Mouse (Mus musculus) stomach, postnatal 0 days (tissue): ENCODE results near the gene Ap3s2. TPM values are rescaled to one million over a fixed set of nuclear protein-coding genes. Genes with fewer than 3 reads are reported as not detected.
A peak's percentile ranks its signal among the peaks of the same experiment; 100 is the strongest.

ENCODE experiments used
- ATAC-seq: fragments of 200-750 bp; cut with Nextera tagmentation; 2 replicates; pipeline ENCODE4 v1.8.0; 2017; ENCODE audit not compliant: low FRiP score, low TSS enrichment
- DNase-seq: peaks from one replicate; pipeline ENCODE4 v3.0.0-alpha.2; 2016; ENCODE audit warnings: low spot score
- H3K27ac ChIP-seq: fragments of 300-500 bp; sonication (generic); replicated peaks from 2 replicates; pipeline ENCODE4 v1.5.1; 2014; ENCODE audit warnings: mild to moderate bottlenecking, control low read depth
- H3K27me3 ChIP-seq: fragments of 300-500 bp; sonication (generic); 2 replicates; pipeline ENCODE4 v1.6.1; 2014; ENCODE audit warnings: low read length; ENCODE audit not compliant: control insufficient read depth, insufficient read depth
- H3K36me3 ChIP-seq: fragments of 300-500 bp; sonication (generic); 2 replicates; pipeline ENCODE4 v1.6.1; 2014; ENCODE audit warnings: low read length, mixed read lengths; ENCODE audit not compliant: control insufficient read depth, insufficient read depth
- H3K4me1 ChIP-seq: fragments of 300-500 bp; sonication (generic); replicated peaks from 2 replicates; pipeline ENCODE4 v1.6.1; 2014; ENCODE audit warnings: antibody characterized with exemption; ENCODE audit not compliant: control insufficient read depth, insufficient read depth
- H3K4me2 ChIP-seq: fragments of 300-500 bp; sonication (generic); replicated peaks from 2 replicates; pipeline ENCODE4 v1.6.1; 2014; ENCODE audit warnings: low read depth, mild to moderate bottlenecking, control low read depth, moderate library complexity
- H3K4me3 ChIP-seq: fragments of 300-500 bp; sonication (generic); 2 replicates; pipeline ENCODE4 v1.5.1; 2014; ENCODE audit warnings: low read depth, low read length, control low read depth
- H3K9ac ChIP-seq: fragments of 300-500 bp; sonication (generic); 2 replicates; pipeline ENCODE4 v1.6.1; 2014; ENCODE audit warnings: mild to moderate bottlenecking, low read length, control low read depth, mixed read lengths
- H3K9me3 ChIP-seq: fragments of 300-500 bp; sonication (generic); 2 replicates; pipeline ENCODE4 v1.6.1; 2016; ENCODE audit warnings: low read length; ENCODE audit not compliant: control insufficient read depth
- CTCF ChIP-seq: IDR thresholded peaks from 2 replicates; pipeline ENCODE4 v1.5.1; 2016; ENCODE audit warnings: antibody characterized with exemption, low read depth, mild to moderate bottlenecking, moderate library complexity
- EP300 ChIP-seq: optimal IDR thresholded peaks from 2 replicates; pipeline ENCODE3; 2016; ENCODE audit warnings: antibody characterized with exemption
- WGBS: fragments of 180-500 bp; shearing (Covaris S2); extraction: QIAGEN DNeasy Blood & Tissue Kit; methylation state at CpG from one replicate; pipeline ENCODE4 v1.1.7; 2014; 5-methylcytosine and 5-hydroxymethylcytosine counted together
- polyA plus RNA-seq: library from polyadenylated mRNA; unstranded; fragments of >200 nt; fragmentation: Nextera tagmentation; extraction: Ambion mirVana; gene quantifications from 2 replicates; pipeline ENCODE4 v1.2.1, GENCODE M21; 2015

The Ap3s2 gene
- polyA plus RNA-seq = 17.7 and 17.8 TPM in 2 replicates

DNA sequence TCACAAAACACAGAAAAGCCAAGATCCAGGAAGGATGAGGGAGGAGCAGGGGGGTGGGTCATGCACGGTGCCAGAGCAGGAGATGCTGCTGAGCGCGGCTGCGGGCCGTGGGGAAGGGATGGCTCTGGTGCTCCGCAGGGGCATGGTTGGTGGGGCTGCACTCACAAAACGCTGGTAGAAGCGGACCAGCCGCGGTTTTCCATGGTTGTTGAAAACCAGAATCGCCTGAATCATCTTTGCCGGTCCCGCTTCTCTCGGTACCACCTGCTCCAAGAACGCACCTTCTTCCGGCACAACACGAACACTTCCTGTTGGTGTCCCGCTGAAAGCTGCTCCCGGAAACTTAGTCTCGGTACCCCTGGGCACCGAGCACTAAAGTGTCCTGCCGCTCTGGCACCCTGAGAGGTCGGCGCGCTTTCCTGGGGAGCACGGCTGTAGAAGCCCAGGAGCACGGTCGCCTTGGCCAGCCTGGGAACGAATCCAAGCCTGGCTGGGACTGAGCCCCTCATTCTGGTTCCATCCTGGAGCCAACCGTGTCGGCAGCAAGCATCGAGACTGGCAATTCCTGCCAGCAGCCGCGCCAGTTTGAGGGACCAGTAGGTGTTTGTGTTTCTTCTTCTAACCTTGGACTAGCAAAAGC is at the start of gene Ap3s2:
Gene Ap3s2, minus strand, starts transcription at position 306 of the 640 bp plus-strand sequence.
- under 1% methylated on average over 34 of the region's 34 CpGs for WGBS
- peak within 1 kb of the TSS; percentile 71 for H3K4me2 ChIP-seq

DNA sequence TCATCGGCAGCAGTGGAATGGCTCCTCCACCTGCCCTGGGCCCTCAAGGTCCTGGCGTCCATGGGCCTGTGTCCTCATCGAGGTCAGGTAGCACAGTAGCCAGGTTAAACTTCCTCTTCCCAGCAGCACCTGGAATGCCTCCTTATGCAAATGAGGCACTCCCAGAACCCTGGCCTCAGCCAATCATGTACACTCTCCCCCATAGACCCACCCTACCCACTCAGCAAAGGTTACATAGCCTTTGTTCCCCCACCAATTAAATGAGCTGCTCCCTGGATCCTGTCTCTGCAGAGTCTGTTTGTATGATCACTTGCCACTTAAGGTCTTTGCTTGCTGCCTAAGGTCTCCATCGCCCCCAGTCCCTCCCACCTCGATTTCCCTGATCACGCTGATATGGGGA is 47.9 kb upstream of the Ap3s2 start:
- Histone ChIP-seq H3K9ac (no peak overlapping the region), H3K27ac (no peak overlapping the region), H3K36me3 (no peaks in the 10 kb centered on the region), H3K27me3 (no peaks in the 10 kb centered on the region), H3K4me3 (no peak overlapping the region), H3K4me1 (no peaks in the 10 kb centered on the region), H3K9me3 (no peaks in the 10 kb centered on the region), H3K4me2 (no peak overlapping the region)
- TF ChIP-seq EP300 = no peak
- TF ChIP-seq CTCF = no peak
- ATAC-seq (no peak), DNase-seq (no peak)
- 79% methylated on average over 6 of the region's 6 CpGs for WGBS

More for the DNA sequence above, at the start of gene Ap3s2:
- peak within 1 kb of the TSS; percentile 85 for H3K9ac ChIP-seq
- no peaks in the 10 kb centered on the region for H3K4me1 ChIP-seq
- no peaks in the 10 kb centered on the region for H3K9me3 ChIP-seq
- peak within 1 kb of the TSS; percentile 74 for H3K4me3 ChIP-seq
- no peak for TF ChIP-seq EP300
- no peak for TF ChIP-seq CTCF
- ATAC-seq (peak; percentile 95), DNase-seq (peak; percentile 90)
- H3K27ac ChIP-seq = peak within 1 kb of the TSS; percentile 66
- H3K36me3 ChIP-seq = no peaks in the 10 kb centered on the region
- no peaks in the 10 kb centered on the region for H3K27me3 ChIP-seq

DNA sequence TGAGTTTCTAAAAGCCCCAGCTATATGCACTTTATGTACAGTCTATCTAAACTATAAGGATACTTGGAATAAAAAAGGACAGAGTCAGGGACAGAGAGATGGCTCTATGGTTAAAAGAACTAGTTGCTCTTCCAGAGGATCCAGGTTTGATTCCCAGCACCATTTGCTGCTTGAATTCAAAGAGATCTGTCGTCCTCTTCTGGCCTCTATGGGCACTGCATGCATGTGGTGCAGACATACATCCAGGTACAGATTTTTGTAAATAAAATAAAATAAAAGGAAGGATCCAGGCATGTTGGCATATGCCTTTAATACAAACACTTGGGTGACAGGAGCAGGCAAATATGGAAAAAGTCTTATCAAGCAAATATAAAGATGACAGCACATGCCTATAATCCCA is 41.2 kb upstream of the Ap3s2 start:
- no peaks in the 10 kb centered on the region for H3K4me1 ChIP-seq
- TF ChIP-seq EP300 (no peak), CTCF (peak; percentile 18; the same call in 1 of the 2 replicates)
- H3K4me2 ChIP-seq = no peak overlapping the region
- H3K27me3 ChIP-seq = no peaks in the 10 kb centered on the region
- no peaks in the 10 kb centered on the region for H3K36me3 ChIP-seq
- no peak overlapping the region for H3K9ac ChIP-seq
- H3K4me3 ChIP-seq = no peak overlapping the region
- WGBS = 71% methylated on average over 1 of the region's 1 CpGs
- DNase-seq (no peak), ATAC-seq (no peak)
- no peaks in the 10 kb centered on the region for H3K9me3 ChIP-seq
- H3K27ac ChIP-seq = no peak overlapping the region

DNA sequence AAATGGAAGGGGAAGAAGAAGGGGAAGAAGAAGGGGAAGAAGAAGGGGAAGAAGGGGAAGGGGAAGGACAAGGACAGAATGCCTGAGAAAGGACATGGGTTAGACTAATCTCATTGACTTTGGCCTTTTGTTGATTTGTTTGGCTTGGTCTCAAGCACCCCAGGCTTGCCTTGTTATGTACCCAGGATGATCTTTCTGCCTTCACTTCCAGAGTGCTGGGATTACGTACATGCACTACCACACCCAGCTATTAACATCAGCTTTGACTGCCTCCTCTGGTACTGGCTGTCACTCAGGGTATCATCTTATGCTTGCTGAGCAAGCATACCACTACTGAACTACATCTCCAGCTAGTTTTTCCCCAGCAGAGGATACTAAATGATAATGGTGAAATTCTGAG is 35.7 kb upstream of the Ap3s2 start:
- Histone ChIP-seq H3K4me2 (no peak overlapping the region), H3K9me3 (no peaks in the 10 kb centered on the region), H3K4me1 (no peaks in the 10 kb centered on the region), H3K9ac (no peak overlapping the region), H3K4me3 (no peak overlapping the region), H3K27me3 (no peaks in the 10 kb centered on the region), H3K27ac (no peak overlapping the region), H3K36me3 (no peaks in the 10 kb centered on the region)
- DNase-seq (no peak), ATAC-seq (no peak)
- TF ChIP-seq CTCF (no peak), EP300 (no peak)
- WGBS = 80% methylated on average over 1 of the region's 1 CpGs

DNA sequence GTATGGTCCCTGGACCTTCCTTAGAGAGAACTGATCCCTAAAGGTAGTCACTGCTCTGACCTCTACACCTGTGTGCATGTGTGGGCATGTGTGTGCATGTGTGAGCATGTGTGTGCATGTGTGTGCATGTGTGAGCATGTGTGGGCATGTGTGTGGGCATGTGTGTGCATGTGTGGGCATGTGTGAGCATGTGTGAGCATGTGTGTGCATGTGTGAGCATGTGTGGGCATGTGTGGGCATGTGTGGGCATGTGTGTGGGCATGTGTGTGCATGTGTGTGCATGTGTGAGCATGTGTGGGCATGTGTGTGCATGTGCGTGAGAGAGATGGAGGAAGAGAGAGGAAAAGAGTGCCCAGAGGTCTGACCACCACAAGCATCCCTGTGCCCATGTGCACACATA is 34.4 kb upstream of the Ap3s2 start:
- no peak overlapping the region for H3K4me3 ChIP-seq
- no peak for ATAC-seq
- 92% methylated on average over 1 of the region's 1 CpGs for WGBS

DNA sequence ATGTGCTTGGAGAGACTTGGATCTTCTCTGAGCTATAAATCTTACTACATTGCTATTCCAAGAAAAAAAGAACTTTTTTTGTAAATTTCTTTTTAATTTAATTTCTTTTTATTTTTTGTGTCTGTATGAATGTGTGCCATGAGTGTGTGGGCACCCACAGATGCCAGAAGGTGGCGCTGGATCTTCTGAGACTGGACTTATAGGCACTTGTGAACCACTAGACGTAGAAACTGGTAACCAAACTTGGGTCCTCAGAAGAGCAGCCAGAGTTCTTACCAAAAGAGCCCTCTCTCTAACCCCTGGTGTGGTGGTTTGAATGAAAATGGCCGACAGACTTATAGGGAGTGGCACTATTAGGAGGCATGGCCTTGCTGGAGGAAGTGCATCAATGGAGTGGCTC is 30.6 kb upstream of the Ap3s2 start:
- Histone ChIP-seq H3K9me3 (no peaks in the 10 kb centered on the region), H3K4me3 (no peak overlapping the region), H3K4me2 (no peak overlapping the region), H3K4me1 (no peaks in the 10 kb centered on the region), H3K27ac (no peak overlapping the region), H3K9ac (no peak overlapping the region), H3K27me3 (no peaks in the 10 kb centered on the region), H3K36me3 (no peaks in the 10 kb centered on the region)
- TF ChIP-seq EP300 = no peak
- TF ChIP-seq CTCF = peak; percentile 20; the same call in 1 of the 2 replicates
- DNase-seq (no peak), ATAC-seq (no peak)
- 70% methylated on average over 3 of the region's 3 CpGs for WGBS

More for the DNA sequence above, 34.4 kb upstream of the Ap3s2 start:
- Histone ChIP-seq H3K9me3 (no peaks in the 10 kb centered on the region), H3K4me2 (no peak overlapping the region), H3K9ac (no peak overlapping the region), H3K4me1 (no peaks in the 10 kb centered on the region), H3K27me3 (no peaks in the 10 kb centered on the region), H3K36me3 (no peaks in the 10 kb centered on the region), H3K27ac (no peak overlapping the region)
- TF ChIP-seq EP300 = no peak
- TF ChIP-seq CTCF = no peak
- no peak for DNase-seq
